Mouse (Mus musculus): ENCODE data around the gene Imp3. TPM values are rescaled to one million over a fixed set of nuclear protein-coding genes. Genes with fewer than 3 reads are reported as not detected.

Imp3 gene
- total and polyA plus RNA-seq, 3 experiments, result 54.0 to 87.1 (median 63.3) TPM

GRCm38 (mm10) chr9:56927191-56928012, 9.9 kb upstream of the Imp3 start:
- H3K27ac ChIP-seq, result peak overlapping the region; percentile 95
- no peak for TF ChIP-seq EP300 (IDR thresholded peaks at IDR 0.05; ENCODE audit: insufficient read depth, low read depth, low read length)
- no peak for TF ChIP-seq CTCF (IDR thresholded peaks at IDR 0.05)
- TF ChIP-seq POLR2A (IDR thresholded peaks at IDR 0.05; ENCODE audit: insufficient read depth, low read depth, low read length), result peak; percentile 43; the same call in 1 of the 2 replicates
- H3K4me3 ChIP-seq, result peak overlapping the region; percentile 75
- no peaks in the 10 kb centered on the region for H3K27me3 ChIP-seq (ENCODE audit: control insufficient read depth, insufficient read depth, low read length)
- no peaks in the 10 kb centered on the region for H3K36me3 ChIP-seq (ENCODE audit: control insufficient read depth, insufficient read depth, low read length)
- 3% methylated on average over 35 of the region's 35 CpGs for WGBS
- no peaks in the 10 kb centered on the region for H3K79me2 ChIP-seq (replicated peaks; ENCODE audit: control insufficient read depth, insufficient read depth, low read length)
- H3K4me1 ChIP-seq (ENCODE audit: control insufficient read depth, insufficient read depth, low read length), result peaks cover 20% of the 10 kb centered on the region
- peak overlapping the region; percentile 83 for H3K9ac ChIP-seq (ENCODE audit: low read depth, low read length)
- intact Hi-C loops (cut with DNase I), result loop anchor here (1.0 to 5.0 kb wide), 3 partner anchors 12 to 203 kb away; partner anchors contain the start of genes Man2c1 and Sin3a
- peak; percentile 73 to 79 for DNase-seq

- no peaks in the 10 kb centered on the region for H3K27me3 ChIP-seq (ENCODE audit: control insufficient read depth, insufficient read depth, low read length)
- peaks cover 18% of the 10 kb centered on the region for H3K4me1 ChIP-seq (ENCODE audit: control insufficient read depth, insufficient read depth, low read length)
- intact Hi-C loops (cut with DNase I), result loop anchor here (1.0 to 5.0 kb wide), 3 partner anchors 11 to 203 kb away; partner anchors contain the start of genes Man2c1 and Sin3a
- peak within 1 kb of the TSS; percentile 83 for H3K9ac ChIP-seq (ENCODE audit: low read depth, low read length)
- peak; percentile 56 for TF ChIP-seq POLR2A (IDR thresholded peaks at IDR 0.05; ENCODE audit: insufficient read depth, low read depth, low read length)
- TF ChIP-seq CTCF (IDR thresholded peaks at IDR 0.05), result peak; percentile 89
- TF ChIP-seq EP300 (IDR thresholded peaks at IDR 0.05; ENCODE audit: insufficient read depth, low read depth, low read length), result 0 out of 2 replicates have a peak, but pooled peaks have one; percentile 42
- WGBS, result 0% methylated on average over 49 of the region's 50 CpGs
- H3K4me3 ChIP-seq, result peak within 1 kb of the TSS; percentile 75
- peak; percentile 96 for DNase-seq
- peak within 1 kb of the TSS; percentile 95 for H3K27ac ChIP-seq
- no peaks in the 10 kb centered on the region for H3K79me2 ChIP-seq (replicated peaks; ENCODE audit: control insufficient read depth, insufficient read depth, low read length)
- no peaks in the 10 kb centered on the region for H3K36me3 ChIP-seq (ENCODE audit: control insufficient read depth, insufficient read depth, low read length)
These were observed 9.0 kb upstream of the Imp3 start, which contains the start of gene Snx33 for GRCm38 (mm10) chr9:56928041-56928811. Snx33 (minus strand) TSS chr9:56928371.

- intact Hi-C loops (cut with DNase I), result loop anchor here (2.0 to 5.0 kb wide), 2 partner anchors 143 to 201 kb away; partner anchors contain the start of genes Man2c1 and Sin3a
- WGBS, result 68% methylated on average over 4 of the region's 4 CpGs
These were observed 7.8 kb upstream of the Imp3 start for GRCm38 (mm10) chr9:56929496-56929895.

GRCm38 (mm10) chr9:56930556-56930955, 6.7 kb upstream of the Imp3 start:
- H3K27ac ChIP-seq, result no peak overlapping the region
- no peak for TF ChIP-seq CTCF (IDR thresholded peaks at IDR 0.05)
- no peak for TF ChIP-seq POLR2A (IDR thresholded peaks at IDR 0.05; ENCODE audit: insufficient read depth, low read depth, low read length)
- no peak for TF ChIP-seq EP300 (IDR thresholded peaks at IDR 0.05; ENCODE audit: insufficient read depth, low read depth, low read length)
- DNase-seq, result no peak
- H3K79me2 ChIP-seq (replicated peaks; ENCODE audit: control insufficient read depth, insufficient read depth, low read length), result no peaks in the 10 kb centered on the region
- no peaks in the 10 kb centered on the region for H3K36me3 ChIP-seq (ENCODE audit: control insufficient read depth, insufficient read depth, low read length)
- no peak overlapping the region for H3K9ac ChIP-seq (ENCODE audit: low read depth, low read length)
- no peak overlapping the region for H3K4me3 ChIP-seq
- peaks cover 4% of the 10 kb centered on the region for H3K4me1 ChIP-seq (ENCODE audit: control insufficient read depth, insufficient read depth, low read length)
- no peaks in the 10 kb centered on the region for H3K27me3 ChIP-seq (ENCODE audit: control insufficient read depth, insufficient read depth, low read length)
- intact Hi-C loops (cut with DNase I), result loop anchor here (10.0 kb wide), 2 partner anchors 64 to 594 kb away; partner anchors contain the start of genes Cox5a and Ptpn9
- 42% methylated on average over 1 of the region's 1 CpGs for WGBS

More at GRCm38 (mm10) chr9:56929496-56929895, 7.8 kb upstream of the Imp3 start:
- H3K27me3 ChIP-seq (ENCODE audit: control insufficient read depth, insufficient read depth, low read length), result no peaks in the 10 kb centered on the region
- no peaks in the 10 kb centered on the region for H3K79me2 ChIP-seq (replicated peaks; ENCODE audit: control insufficient read depth, insufficient read depth, low read length)
- no peak overlapping the region for H3K27ac ChIP-seq
- no peak overlapping the region for H3K9ac ChIP-seq (ENCODE audit: low read depth, low read length)
- TF ChIP-seq EP300 (IDR thresholded peaks at IDR 0.05; ENCODE audit: insufficient read depth, low read depth, low read length), result no peak
- no peak for TF ChIP-seq POLR2A (IDR thresholded peaks at IDR 0.05; ENCODE audit: insufficient read depth, low read depth, low read length)
- no peak for TF ChIP-seq CTCF (IDR thresholded peaks at IDR 0.05)
- H3K4me1 ChIP-seq (ENCODE audit: control insufficient read depth, insufficient read depth, low read length), result peaks cover 11% of the 10 kb centered on the region
- no peak overlapping the region for H3K4me3 ChIP-seq
- no peaks in the 10 kb centered on the region for H3K36me3 ChIP-seq (ENCODE audit: control insufficient read depth, insufficient read depth, low read length)
- no peak for DNase-seq

GRCm38 (mm10) chr9:56936861-56937222, 433 bp upstream of the Imp3 start:
- no peak for TF ChIP-seq EP300 (IDR thresholded peaks at IDR 0.05; ENCODE audit: insufficient read depth, low read depth, low read length)
- no peak for TF ChIP-seq CTCF (IDR thresholded peaks at IDR 0.05)
- TF ChIP-seq POLR2A (IDR thresholded peaks at IDR 0.05; ENCODE audit: insufficient read depth, low read depth, low read length), result no peak
- Histone ChIP-seq H3K27ac (peak overlapping the region; percentile 92), H3K27me3 (ENCODE audit: control insufficient read depth, insufficient read depth, low read length) (no peaks in the 10 kb centered on the region), H3K79me2 (replicated peaks; ENCODE audit: control insufficient read depth, insufficient read depth, low read length) (no peaks in the 10 kb centered on the region), H3K4me1 (ENCODE audit: control insufficient read depth, insufficient read depth, low read length) (peaks cover 3% of the 10 kb centered on the region), H3K36me3 (ENCODE audit: control insufficient read depth, insufficient read depth, low read length) (peaks cover 4% of the 10 kb centered on the region; the same call in 1 of the 2 replicates), H3K4me3 (peak overlapping the region; percentile 72), H3K9ac (ENCODE audit: low read depth, low read length) (no peak overlapping the region)
- DNase-seq, result no peak
- 11% methylated on average over 6 of the region's 6 CpGs for WGBS
- intact Hi-C loops (cut with DNase I), result loop anchor here (1.0 to 10.0 kb wide), 3 partner anchors 13 to 588 kb away; partner anchors contain the start of genes Cox5a, Ptpn9 and Snupn

Measured in heart, adult 2 months (tissue).